Mouse (Mus musculus): ENCODE measurements around the gene Ptafr.

Ptafr gene

DNA sequence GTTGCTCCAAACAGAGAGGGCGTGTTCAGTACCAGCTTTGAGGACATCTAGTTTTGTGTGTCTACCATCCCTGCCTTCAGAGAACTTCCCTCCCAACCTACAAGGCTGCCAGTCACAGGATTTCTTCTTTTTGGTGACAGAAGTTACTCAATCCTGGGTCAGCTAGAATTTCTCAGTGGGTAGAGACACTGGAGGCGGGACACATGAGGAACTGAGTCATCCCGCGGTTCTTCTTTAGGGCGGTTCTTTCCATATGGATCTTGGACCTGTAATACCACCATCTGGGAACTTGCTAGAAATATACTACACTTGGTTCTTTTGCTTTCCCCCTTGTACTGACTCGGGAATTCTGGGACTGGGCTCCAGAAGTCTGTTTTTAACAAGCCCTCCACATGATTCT is 54.0 kb downstream of the Ptafr start:
- peak; percentile 43 to 58 for DNase-seq (ENCODE audit: low spot score in 2 of 2)

DNA sequence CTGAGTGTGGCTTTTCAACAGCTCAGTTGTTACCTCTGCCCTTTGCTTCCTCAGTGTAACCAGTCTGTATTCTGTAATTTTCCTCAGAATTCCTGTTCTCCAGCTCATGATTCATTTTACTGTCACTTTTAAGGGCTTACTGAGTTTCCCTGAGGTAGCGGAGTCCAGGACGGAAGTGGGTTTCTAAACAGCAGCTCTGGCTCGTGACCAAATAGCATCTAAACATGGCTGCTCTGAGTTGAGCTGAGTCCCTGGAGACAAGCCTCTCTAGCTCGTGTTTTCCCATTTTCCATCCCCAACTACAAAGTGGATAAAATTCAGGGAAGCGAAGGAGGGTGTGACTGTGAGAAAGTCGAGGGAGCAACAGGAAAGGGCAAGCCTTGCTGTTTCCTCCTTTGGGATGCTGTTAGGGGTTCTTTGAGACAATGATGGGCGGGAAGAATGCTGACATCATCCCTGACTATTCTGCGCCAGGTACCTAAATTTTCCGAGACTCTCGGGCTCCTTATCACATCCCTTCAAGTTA is 55.0 kb downstream of the Ptafr start:
- peak in 1 of 2 experiments; percentile 10 for DNase-seq (ENCODE audit: low spot score in 2 of 2)

DNA sequence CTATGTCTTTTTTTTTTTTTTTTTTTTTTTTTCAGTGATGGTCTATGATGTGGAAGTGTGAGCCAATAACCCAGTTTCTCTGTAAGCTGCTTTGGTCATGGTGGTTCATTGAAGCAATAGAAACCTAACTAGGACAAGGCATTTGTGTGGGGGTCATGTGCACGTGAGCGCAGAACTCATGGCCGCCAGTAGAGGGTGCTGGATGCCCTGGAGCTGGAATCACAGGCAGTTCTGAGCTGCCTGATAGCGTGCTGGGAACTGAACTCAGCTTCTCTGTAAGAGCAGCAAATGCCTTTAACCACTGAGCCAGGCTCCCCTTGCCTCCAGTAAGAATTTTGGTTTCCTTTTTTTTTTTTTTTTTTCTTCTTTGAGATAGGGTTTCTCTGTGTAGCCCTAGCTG is 56.3 kb downstream of the Ptafr start:
- no peak for DNase-seq (ENCODE audit: low spot score in 2 of 2)

DNA sequence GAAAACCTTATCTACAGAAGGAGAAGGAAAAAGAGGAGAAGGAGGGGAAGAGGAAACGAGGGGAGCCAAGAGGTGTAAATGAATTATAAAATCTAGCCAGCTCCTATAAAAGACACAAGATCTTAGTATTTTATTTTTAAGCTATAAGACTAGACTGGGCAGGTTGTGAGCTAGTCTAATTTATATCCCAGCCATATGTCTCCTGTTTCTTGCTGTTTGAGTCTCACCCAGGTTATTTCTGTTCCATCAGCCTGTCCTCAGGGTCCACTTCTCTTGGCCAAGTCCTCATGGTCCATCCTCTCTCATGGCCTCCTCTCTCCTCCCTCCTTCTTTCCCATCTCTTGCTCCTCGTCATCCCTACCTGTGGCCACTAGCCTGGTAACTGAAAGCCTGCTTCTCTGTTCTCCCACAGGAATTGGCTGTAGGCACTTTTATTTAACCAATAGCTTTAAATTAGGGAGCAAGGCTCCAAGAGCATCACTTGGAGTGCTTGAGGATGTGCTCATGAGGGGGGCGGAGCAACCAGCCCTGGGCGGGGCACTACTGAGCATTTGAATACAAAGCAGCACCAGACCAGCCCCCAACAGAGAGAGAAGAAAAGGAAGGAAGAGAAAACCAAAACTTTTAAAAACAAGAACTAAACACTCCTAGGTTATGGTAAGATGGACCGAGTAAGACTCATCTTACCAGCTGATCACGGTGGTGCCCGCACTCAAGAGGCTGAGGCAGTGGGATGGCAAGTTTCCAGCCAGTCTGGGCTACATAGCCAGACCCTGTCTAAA is 57.6 kb downstream of the Ptafr start:
- DNase-seq (ENCODE audit: low spot score in 2 of 2), result no peak

DNA sequence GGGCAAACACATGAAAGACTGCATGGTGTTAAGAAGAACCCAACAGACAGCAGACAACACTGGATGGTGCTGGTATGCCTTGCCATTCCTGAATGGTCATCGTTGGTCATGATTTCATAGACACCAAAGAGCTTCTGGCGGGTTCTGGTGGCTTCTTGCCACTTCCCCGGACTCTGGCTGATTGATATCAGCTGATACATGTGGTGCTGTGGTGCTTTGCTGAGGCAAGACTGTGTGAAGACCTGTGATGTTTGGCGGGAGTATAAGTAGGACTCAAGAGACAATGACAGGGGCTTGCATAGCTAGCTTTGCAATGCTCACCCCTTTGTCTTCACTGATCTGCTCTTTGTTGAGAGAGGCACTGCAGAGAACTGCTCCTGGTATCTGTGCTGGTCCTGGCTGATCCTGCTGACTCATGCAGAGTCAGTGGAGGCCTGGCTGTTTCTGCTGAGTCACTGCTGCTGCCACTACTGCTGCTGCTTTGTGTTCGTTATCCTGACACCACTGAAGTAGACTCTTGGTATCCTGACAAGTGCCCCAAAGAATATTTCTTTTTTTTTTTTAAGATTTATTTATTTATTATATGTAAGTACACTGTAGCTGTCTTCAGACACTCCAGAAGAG is 60.3 kb downstream of the Ptafr start:
- no peak for DNase-seq (ENCODE audit: low spot score in 2 of 2)

DNA sequence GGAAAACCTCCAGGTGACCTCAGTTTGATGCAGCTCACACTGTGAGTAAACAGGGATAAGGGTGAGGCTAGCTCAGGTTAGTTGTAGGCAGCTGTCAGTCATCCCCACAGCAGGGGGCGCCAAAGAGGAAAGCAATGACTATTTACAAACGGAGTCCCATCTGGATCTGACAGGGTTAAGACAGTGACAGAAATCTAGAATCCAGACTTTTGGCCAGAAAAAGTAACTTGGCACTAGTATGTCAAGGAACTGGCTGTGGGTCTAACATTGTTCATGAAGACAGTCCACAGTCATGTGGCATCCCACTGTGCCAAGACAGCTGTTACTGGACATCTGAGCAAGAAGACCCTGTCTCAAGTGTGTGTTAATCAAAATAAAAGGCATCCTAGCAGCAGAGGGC is 65.0 kb downstream of the Ptafr start:
- DNase-seq (ENCODE audit: low spot score in 2 of 2), result no peak
